Mouse (Mus musculus) liver, embryonic 15.5 days (tissue): ENCODE results near the gene Gfod1. TPM values are rescaled to one million over a fixed set of nuclear protein-coding genes. Genes with fewer than 3 reads are reported as not detected.
A peak's percentile ranks its signal among the peaks of the same experiment; 100 is the strongest.

Experiments used
- ATAC-seq: fragments of 200-750 bp; cut with Nextera tagmentation; 2 replicates; pipeline ENCODE4 v1.8.0; 2017; ENCODE audit warnings: moderate number of reproducible peaks, mild to moderate bottlenecking, moderate library complexity; ENCODE audit not compliant: insufficient read depth
- H3K27ac ChIP-seq: fragments of 300-500 bp; sonication (generic); replicated peaks from 2 replicates; pipeline ENCODE4 v1.5.1; 2015; ENCODE audit warnings: mild to moderate bottlenecking, inconsistent platforms
- H3K27me3 ChIP-seq: fragments of 300-500 bp; sonication (generic); 2 replicates; pipeline ENCODE4 v1.6.1; 2015; ENCODE audit warnings: mild to moderate bottlenecking, inconsistent platforms
- H3K36me3 ChIP-seq: fragments of 300-500 bp; sonication (generic); replicated peaks from 2 replicates; pipeline ENCODE4 v1.6.1; 2015; ENCODE audit warnings: moderate library complexity, mild to moderate bottlenecking, inconsistent platforms
- H3K4me1 ChIP-seq: fragments of 300-500 bp; sonication (generic); replicated peaks from 2 replicates; pipeline ENCODE4 v1.6.1; 2015; ENCODE audit warnings: inconsistent platforms
- H3K4me2 ChIP-seq: fragments of 300-500 bp; sonication (generic); 2 replicates; pipeline ENCODE4 v1.6.1; 2015; ENCODE audit warnings: moderate library complexity, mild to moderate bottlenecking, inconsistent platforms
- H3K4me3 ChIP-seq: fragments of 300-500 bp; sonication (generic); replicated peaks from 2 replicates; pipeline ENCODE4 v1.5.1; 2015; ENCODE audit warnings: mild to moderate bottlenecking, inconsistent platforms
- H3K9ac ChIP-seq: fragments of 300-500 bp; sonication (generic); 2 replicates; pipeline ENCODE4 v1.6.1; 2015; ENCODE audit warnings: moderate library complexity, mild to moderate bottlenecking, inconsistent platforms
- H3K9me3 ChIP-seq: fragments of 300-500 bp; sonication (generic); replicated peaks from 2 replicates; pipeline ENCODE4 v1.6.1; 2016; ENCODE audit warnings: inconsistent platforms
- WGBS: fragments of 180-500 bp; shearing (Covaris S2); methylation state at CpG from one replicate; pipeline ENCODE4 v1.1.7; 2015; ENCODE audit warnings: mixed read lengths; ENCODE audit not compliant: insufficient replicate concordance; 5-methylcytosine and 5-hydroxymethylcytosine counted together
- polyA plus RNA-seq: library from polyadenylated mRNA; unstranded; fragments of >200 nt; fragmentation: Nextera tagmentation; extraction: Ambion mirVana; gene quantifications from 2 replicates; pipeline ENCODE4 v1.2.1, GENCODE M21; 2015

The Gfod1 gene
- polyA plus RNA-seq, 1 experiment from 2014 or later = 0.24 TPM

- H3K9ac ChIP-seq = no peak overlapping the region
- H3K27me3 ChIP-seq = no peaks in the 10 kb centered on the region
- peak overlapping the region; percentile 90 for H3K27ac ChIP-seq
- peaks cover 52% of the 10 kb centered on the region for H3K4me1 ChIP-seq
- no peaks in the 10 kb centered on the region for H3K36me3 ChIP-seq
- no peak for ATAC-seq
- peaks cover 5% of the 10 kb centered on the region; the same call in 1 of the 2 replicates for H3K9me3 ChIP-seq
- no peak overlapping the region for H3K4me2 ChIP-seq
- H3K4me3 ChIP-seq = no peak overlapping the region
- WGBS = 77% methylated on average over 11 of the region's 11 CpGs
These were observed 41.7 kb downstream of the Gfod1 start for GRCm38 (mm10) chr13:43262114-43262739.

GRCm38 (mm10) chr13:43261287-43261686, 42.7 kb downstream of the Gfod1 start:
- H3K4me1 ChIP-seq = peaks cover 52% of the 10 kb centered on the region
- peak overlapping the region; percentile 28; the same call in 1 of the 2 replicates for H3K9ac ChIP-seq
- peak overlapping the region; percentile 28; the same call in 1 of the 2 replicates for H3K4me3 ChIP-seq
- H3K4me2 ChIP-seq = peak overlapping the region; percentile 66
- no peaks in the 10 kb centered on the region for H3K36me3 ChIP-seq
- peak; percentile 92 for ATAC-seq
- peaks cover 5% of the 10 kb centered on the region; the same call in 1 of the 2 replicates for H3K9me3 ChIP-seq
- H3K27ac ChIP-seq = peak overlapping the region; percentile 90
- WGBS = 9% methylated on average over 3 of the region's 3 CpGs
- H3K27me3 ChIP-seq = no peaks in the 10 kb centered on the region

- Histone ChIP-seq H3K27ac (peak overlapping the region; percentile 90), H3K9ac (peak overlapping the region; percentile 28), H3K4me1 (peaks cover 52% of the 10 kb centered on the region), H3K9me3 (peaks cover 5% of the 10 kb centered on the region; the same call in 1 of the 2 replicates), H3K4me3 (peak overlapping the region; percentile 28; the same call in 1 of the 2 replicates), H3K27me3 (no peaks in the 10 kb centered on the region), H3K4me2 (peak overlapping the region; percentile 66), H3K36me3 (no peaks in the 10 kb centered on the region)
- 13% methylated on average over 6 of the region's 6 CpGs for WGBS
- peak; percentile 92 for ATAC-seq
These were observed 43.2 kb downstream of the Gfod1 start for GRCm38 (mm10) chr13:43260731-43261130.

GRCm38 (mm10) chr13:43256447-43256846, 47.5 kb downstream of the Gfod1 start:
- Histone ChIP-seq H3K4me1 (peaks cover 50% of the 10 kb centered on the region), H3K4me2 (no peak overlapping the region), H3K9ac (no peak overlapping the region), H3K4me3 (no peak overlapping the region), H3K27ac (no peak overlapping the region), H3K9me3 (peaks cover 2% of the 10 kb centered on the region; the same call in 1 of the 2 replicates), H3K36me3 (no peaks in the 10 kb centered on the region), H3K27me3 (0 out of 2 replicates have a peak, but pooled peaks cover 3% of the 10 kb centered on the region)
- 89% methylated on average over 2 of the region's 2 CpGs for WGBS
- no peak for ATAC-seq

- Histone ChIP-seq H3K4me1 (peaks cover 34% of the 10 kb centered on the region), H3K27me3 (peaks cover 9% of the 10 kb centered on the region; the same call in 1 of the 2 replicates), H3K9me3 (no peaks in the 10 kb centered on the region), H3K4me2 (no peak overlapping the region), H3K36me3 (no peaks in the 10 kb centered on the region), H3K4me3 (no peak overlapping the region), H3K9ac (no peak overlapping the region), H3K27ac (no peak overlapping the region)
- ATAC-seq = no peak
- WGBS = 62% methylated on average over 5 of the region's 5 CpGs
These were observed 50.4 kb downstream of the Gfod1 start for GRCm38 (mm10) chr13:43253526-43253925.

GRCm38 (mm10) chr13:43252105-43252790, 51.7 kb downstream of the Gfod1 start:
- Histone ChIP-seq H3K4me1 (peaks cover 25% of the 10 kb centered on the region), H3K4me2 (no peak overlapping the region), H3K9me3 (no peaks in the 10 kb centered on the region), H3K4me3 (no peak overlapping the region), H3K36me3 (no peaks in the 10 kb centered on the region), H3K27ac (no peak overlapping the region), H3K27me3 (peaks cover 9% of the 10 kb centered on the region; the same call in 1 of the 2 replicates), H3K9ac (no peak overlapping the region)
- no peak for ATAC-seq
- WGBS = 76% methylated on average over 8 of the region's 8 CpGs

GRCm38 (mm10) chr13:43251391-43251790, 52.6 kb downstream of the Gfod1 start:
- Histone ChIP-seq H3K4me1 (peaks cover 27% of the 10 kb centered on the region), H3K9ac (no peak overlapping the region), H3K4me3 (no peak overlapping the region), H3K36me3 (no peaks in the 10 kb centered on the region), H3K27ac (peak overlapping the region; percentile 62), H3K9me3 (no peaks in the 10 kb centered on the region), H3K4me2 (no peak overlapping the region), H3K27me3 (peaks cover 9% of the 10 kb centered on the region; the same call in 1 of the 2 replicates)
- ATAC-seq = no peak
- 61% methylated on average over 12 of the region's 12 CpGs for WGBS

- H3K36me3 ChIP-seq = no peaks in the 10 kb centered on the region
- H3K27ac ChIP-seq = peak overlapping the region; percentile 62
- peaks cover 9% of the 10 kb centered on the region; the same call in 1 of the 2 replicates for H3K27me3 ChIP-seq
- H3K9ac ChIP-seq = no peak overlapping the region; the same call in 1 of the 2 replicates
- H3K9me3 ChIP-seq = no peaks in the 10 kb centered on the region
- WGBS = 14% methylated on average over 6 of the region's 6 CpGs
- no peak overlapping the region for H3K4me3 ChIP-seq
- H3K4me2 ChIP-seq = peak overlapping the region; percentile 29
- peaks cover 34% of the 10 kb centered on the region for H3K4me1 ChIP-seq
- ATAC-seq = peak; percentile 65
These were observed 53.3 kb downstream of the Gfod1 start for GRCm38 (mm10) chr13:43250653-43251052.

GRCm38 (mm10) chr13:43250106-43250505, 53.9 kb downstream of the Gfod1 start:
- Histone ChIP-seq H3K9ac (no peak overlapping the region), H3K4me1 (peaks cover 38% of the 10 kb centered on the region), H3K27me3 (peaks cover 9% of the 10 kb centered on the region; the same call in 1 of the 2 replicates), H3K27ac (no peak overlapping the region), H3K9me3 (no peaks in the 10 kb centered on the region), H3K4me3 (no peak overlapping the region), H3K4me2 (peak overlapping the region; percentile 29), H3K36me3 (no peaks in the 10 kb centered on the region)
- peak; percentile 16; the same call in 1 of the 2 replicates for ATAC-seq
- WGBS = 29% methylated on average over 9 of the region's 9 CpGs

- Histone ChIP-seq H3K9me3 (no peaks in the 10 kb centered on the region), H3K36me3 (no peaks in the 10 kb centered on the region), H3K9ac (no peak overlapping the region), H3K4me2 (no peak overlapping the region), H3K4me1 (peaks cover 50% of the 10 kb centered on the region), H3K27me3 (peaks cover 9% of the 10 kb centered on the region; the same call in 1 of the 2 replicates), H3K4me3 (no peak overlapping the region), H3K27ac (no peak overlapping the region)
- no peak for ATAC-seq
- WGBS = 80% methylated on average over 6 of the region's 6 CpGs
These were observed 55.6 kb downstream of the Gfod1 start for GRCm38 (mm10) chr13:43248381-43248780.

- Histone ChIP-seq H3K27me3 (peaks cover 9% of the 10 kb centered on the region; the same call in 1 of the 2 replicates), H3K4me2 (no peak overlapping the region), H3K27ac (no peak overlapping the region), H3K4me1 (peaks cover 61% of the 10 kb centered on the region), H3K36me3 (no peaks in the 10 kb centered on the region), H3K4me3 (no peak overlapping the region), H3K9ac (no peak overlapping the region), H3K9me3 (no peaks in the 10 kb centered on the region)
- WGBS = 91% methylated on average over 4 of the region's 4 CpGs
- no peak for ATAC-seq
These were observed 57.1 kb downstream of the Gfod1 start for GRCm38 (mm10) chr13:43246876-43247275.
